Mouse (Mus musculus): Measurements from ENCODE around the gene E330021D16Rik.
"Not testable (repeated sequence)": the region's sequence is repeated elsewhere in the genome, so short reads cannot be mapped to it uniquely, and the experiment has no call there.

Gene E330021D16Rik

GRCm38 (mm10) chr6:136415133-136415775, at the start of gene E330021D16Rik:
E330021D16Rik (minus strand) TSS chr6:136415569.
- DNase-seq, result peak; percentile 55

GRCm38 (mm10) chr6:136465021-136465420, 49.7 kb upstream of the E330021D16Rik start:
- no peak for DNase-seq

- peak; percentile 97 for DNase-seq
Observed at GRCm38 (mm10) chr6:136464121-136464621, 48.8 kb upstream of the E330021D16Rik start.

GRCm38 (mm10) chr6:136463491-136463890, 48.1 kb upstream of the E330021D16Rik start:
- DNase-seq, result peak; percentile 87

GRCm38 (mm10) chr6:136459156-136459555, 43.8 kb upstream of the E330021D16Rik start:
- peak; percentile 17 for DNase-seq

GRCm38 (mm10) chr6:136456302-136456701, 40.9 kb upstream of the E330021D16Rik start:
- peak; percentile 16 for DNase-seq

GRCm38 (mm10) chr6:136455696-136456095, 40.3 kb upstream of the E330021D16Rik start:
- peak; percentile 80 for DNase-seq

- peak; percentile 87 for DNase-seq
Observed at GRCm38 (mm10) chr6:136452623-136453022, 37.3 kb upstream of the E330021D16Rik start.

- no peak for DNase-seq
Observed at GRCm38 (mm10) chr6:136450863-136451262, 35.5 kb upstream of the E330021D16Rik start.

- no peak for DNase-seq
Observed at GRCm38 (mm10) chr6:136449930-136450329, 34.6 kb upstream of the E330021D16Rik start.

- DNase-seq, result peak; percentile 97
Observed at GRCm38 (mm10) chr6:136449270-136449692, 33.9 kb upstream of the E330021D16Rik start.

- not testable (repeated sequence) for DNase-seq
Observed at GRCm38 (mm10) chr6:136439205-136439604, 23.8 kb upstream of the E330021D16Rik start.

GRCm38 (mm10) chr6:136436151-136436550, 20.8 kb upstream of the E330021D16Rik start:
- DNase-seq, result not testable (repeated sequence)

GRCm38 (mm10) chr6:136433573-136433972, 18.2 kb upstream of the E330021D16Rik start:
- DNase-seq, result peak; percentile 2

GRCm38 (mm10) chr6:136431896-136432248, 16.5 kb upstream of the E330021D16Rik start:
- peak; percentile 55 for DNase-seq

GRCm38 (mm10) chr6:136431169-136431895, 16.0 kb upstream of the E330021D16Rik start:
- DNase-seq, result peak; percentile 53

GRCm38 (mm10) chr6:136429441-136429840, 14.1 kb upstream of the E330021D16Rik start:
- DNase-seq, result peak; percentile 76

GRCm38 (mm10) chr6:136428412-136428811, 13.0 kb upstream of the E330021D16Rik start:
- peak; percentile 14 for DNase-seq

GRCm38 (mm10) chr6:136427240-136427639, 11.9 kb upstream of the E330021D16Rik start:
- peak; percentile 75 for DNase-seq

- DNase-seq, result peak; percentile 77
Observed at GRCm38 (mm10) chr6:136425956-136426355, 10.6 kb upstream of the E330021D16Rik start.

- DNase-seq, result peak; percentile 33
Observed at GRCm38 (mm10) chr6:136424166-136424565, 8.8 kb upstream of the E330021D16Rik start.

- DNase-seq, result peak; percentile 55
Observed at GRCm38 (mm10) chr6:136423201-136423600, 7.8 kb upstream of the E330021D16Rik start.

GRCm38 (mm10) chr6:136422084-136422853, 6.9 kb upstream of the E330021D16Rik start:
- peak; percentile 83 for DNase-seq

All from heart, adult 11 months (tissue).